Mouse (Mus musculus): ENCODE measurements at regions not wholly inside any gene's neighbourhood (a gene's known extent, or its start where the extent isn't known, plus 50 kb on each side); places are given as distances from the start of the nearest gene placed in this dataset.

- in situ Hi-C loops (cut with MboI; ENCODE audit: unreplicated experiment in 2 of 2), result loop anchor here (5.0 to 25.0 kb wide), 5 partner anchors 590 to 1875 kb away; partner anchors contain the start of gene Lrrn3 (in 1 of the 2)
Measured at GRCm38 (mm10) chr12:42987018-42987606, 1223.0 kb downstream of the Dnajb9 start.

GRCm38 (mm10) chr12:42986505-42986904 is 1223.6 kb downstream of the Dnajb9 start:
- in situ Hi-C loops (cut with MboI; ENCODE audit: unreplicated experiment in 2 of 2), result loop anchor here (5.0 to 25.0 kb wide), 5 partner anchors 589 to 1874 kb away; partner anchors contain the start of gene Lrrn3 (in 1 of the 2)

GRCm38 (mm10) chr12:42986096-42986495 is 1224.0 kb downstream of the Dnajb9 start:
- in situ Hi-C loops (cut with MboI; ENCODE audit: unreplicated experiment in 2 of 2), result loop anchor here (5.0 to 25.0 kb wide), 5 partner anchors 589 to 1874 kb away; partner anchors contain the start of gene Lrrn3 (in 1 of the 2)

DNA sequence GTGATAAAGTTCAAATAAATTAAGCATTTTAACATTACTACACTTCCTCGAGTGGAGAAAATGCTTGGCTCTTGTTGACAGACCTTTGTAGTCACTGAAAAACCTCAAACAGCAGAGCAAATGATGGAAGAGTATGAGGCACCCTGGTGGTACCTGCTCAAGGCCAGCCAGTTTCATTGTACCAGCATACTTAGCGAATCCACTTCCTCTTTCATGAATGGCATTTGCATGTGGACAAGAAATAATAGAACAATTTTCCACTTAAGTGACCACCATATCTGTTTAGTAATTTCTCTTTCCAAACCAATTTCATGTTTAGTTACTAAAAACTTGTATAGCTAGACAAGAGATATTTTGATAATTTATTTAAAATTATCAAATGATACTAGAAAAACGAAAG is 1231.3 kb downstream of the Dnajb9 start:
- in situ Hi-C loops (cut with MboI; ENCODE audit: unreplicated experiment in 2 of 2), result loop anchor here (25.0 kb wide), 2 partner anchors 833 to 1867 kb away; no protein-coding TSS in a partner anchor

DNA sequence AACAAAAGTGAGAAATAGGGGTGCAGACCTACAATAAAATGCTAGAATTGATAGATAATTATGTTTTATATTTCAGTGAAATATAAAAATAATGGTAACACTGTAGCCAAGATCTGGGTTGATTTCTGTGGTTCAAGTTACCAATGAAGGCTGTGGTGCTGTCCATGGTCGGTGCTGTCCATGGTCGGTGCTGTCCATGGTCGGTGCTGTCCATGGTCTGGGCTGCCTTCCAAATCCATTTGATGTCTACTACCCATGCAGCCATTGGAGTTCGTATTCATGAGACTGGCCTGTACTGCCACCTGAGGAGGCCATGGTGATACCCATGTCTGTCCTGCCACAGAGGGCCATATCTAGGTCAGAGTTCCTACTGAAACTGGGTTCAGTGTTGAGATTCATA is 1237.4 kb downstream of the Dnajb9 start:
- in situ Hi-C loops (cut with MboI; ENCODE audit: unreplicated experiment in 2 of 2), result no loop called here

- in situ Hi-C loops (cut with MboI; ENCODE audit: unreplicated experiment in 2 of 2), result no loop called here
Measured at GRCm38 (mm10) chr12:42961535-42961934, 1248.6 kb downstream of the Dnajb9 start.

DNA sequence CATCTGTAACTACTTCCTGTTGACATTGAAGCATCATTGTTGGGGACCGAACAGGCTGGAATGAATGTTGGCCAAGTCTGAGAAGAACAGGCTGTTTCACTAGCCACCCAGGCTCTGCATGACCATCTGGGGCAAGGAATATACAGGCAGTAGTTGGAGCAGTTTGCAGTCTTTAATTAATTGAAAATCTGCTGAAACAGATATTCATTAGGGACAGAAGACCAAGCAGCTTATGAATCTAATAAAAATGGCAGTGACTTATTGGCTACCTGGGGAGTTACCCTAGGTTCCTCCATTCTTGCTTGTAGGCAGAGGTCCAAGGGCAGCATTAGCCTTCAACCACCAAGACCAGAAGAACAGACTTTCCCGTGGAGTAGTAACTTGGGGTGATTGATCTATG is 1262.2 kb downstream of the Dnajb9 start:
- in situ Hi-C loops (cut with MboI; ENCODE audit: unreplicated experiment in 2 of 2), result no loop called here

- in situ Hi-C loops (cut with MboI; ENCODE audit: unreplicated experiment in 2 of 2), result no loop called here
Measured at GRCm38 (mm10) chr12:42914374-42914773, 1295.8 kb downstream of the Dnajb9 start.
